Mouse (Mus musculus) neutrophil, adult 5-6 weeks (primary cell): ENCODE measurements around the gene Kcns1. TPM values are rescaled to one million over a fixed set of nuclear protein-coding genes. Genes with fewer than 3 reads are reported as not detected.

Experiments used
- ATAC-seq: fragments of 151-379, 151-347 bp; 2 replicates; pipeline ENCODE4 v1.8.0; 2017; ENCODE audit warnings: mild to moderate bottlenecking, moderate TSS enrichment; ENCODE audit not compliant: insufficient number of reproducible peaks, poor library complexity, low FRiP score, severe bottlenecking; ENCODE audit errors: extremely low read depth
- total RNA-seq: library from RNA; stranded (forward); fragments of 200-1000 nt; gene quantifications from 2 replicates; pipeline ENCODE4 v1.2.3, GENCODE M21; 2017

The Kcns1 gene
- total RNA-seq, 1 experiment from 2014 or later, result not detected

DNA sequence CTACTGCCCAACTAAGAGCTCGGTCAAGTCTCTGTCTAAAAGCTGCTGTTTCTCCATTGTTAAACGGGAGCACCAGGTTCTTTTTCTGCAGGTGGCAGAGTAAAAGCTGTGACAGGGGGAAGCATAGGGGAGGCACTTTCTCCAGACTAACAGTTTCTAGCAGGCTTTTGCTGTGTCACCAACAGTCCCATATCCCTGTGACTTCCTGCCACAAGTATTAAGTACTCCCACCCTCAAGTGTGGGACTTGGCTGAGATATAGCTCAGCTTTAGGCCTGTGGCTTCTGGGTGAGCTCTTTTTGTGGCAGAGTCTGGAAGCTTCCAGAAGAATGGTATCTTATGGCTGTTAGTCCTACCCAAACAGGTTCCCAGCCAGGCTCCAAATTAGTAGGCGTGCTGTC is 4.9 kb upstream of the Kcns1 start:
- ATAC-seq, result no peak

- no peak for ATAC-seq
Measured at GRCm38 (mm10) chr2:164174649-164175395, 3.9 kb upstream of the Kcns1 start.

DNA sequence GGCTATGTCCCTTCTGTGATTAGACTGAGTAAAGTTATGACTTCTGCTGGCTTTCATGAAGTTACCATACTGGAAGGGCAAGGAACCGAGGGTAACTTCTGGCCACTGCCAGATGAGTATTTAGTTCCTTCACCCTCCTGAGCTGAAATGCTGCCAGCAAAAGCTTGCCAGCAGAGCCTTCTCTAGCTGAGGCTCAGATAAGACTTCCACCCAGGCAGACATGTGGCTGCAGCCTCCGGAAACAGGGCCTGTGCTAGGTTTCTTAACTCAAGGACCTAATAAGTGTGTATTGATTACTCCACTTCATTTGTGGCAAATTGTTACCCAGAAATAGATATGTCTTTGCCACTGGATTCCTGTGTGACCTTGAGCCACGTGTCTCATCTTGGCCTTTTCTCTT is 2.5 kb upstream of the Kcns1 start:
- ATAC-seq, result no peak

GRCm38 (mm10) chr2:164170326-164170725 is 587 bp downstream of the Kcns1 start:
- ATAC-seq, result no peak

- no peak for ATAC-seq
Measured at GRCm38 (mm10) chr2:164168571-164168946, 2.4 kb downstream of the Kcns1 start.

- ATAC-seq, result no peak
Measured at GRCm38 (mm10) chr2:164167752-164168570, 3.0 kb downstream of the Kcns1 start.

GRCm38 (mm10) chr2:164164941-164165340 is 6.0 kb downstream of the Kcns1 start:
- ATAC-seq, result no peak

GRCm38 (mm10) chr2:164161515-164162055 is 9.3 kb downstream of the Kcns1 start:
- no peak for ATAC-seq

DNA sequence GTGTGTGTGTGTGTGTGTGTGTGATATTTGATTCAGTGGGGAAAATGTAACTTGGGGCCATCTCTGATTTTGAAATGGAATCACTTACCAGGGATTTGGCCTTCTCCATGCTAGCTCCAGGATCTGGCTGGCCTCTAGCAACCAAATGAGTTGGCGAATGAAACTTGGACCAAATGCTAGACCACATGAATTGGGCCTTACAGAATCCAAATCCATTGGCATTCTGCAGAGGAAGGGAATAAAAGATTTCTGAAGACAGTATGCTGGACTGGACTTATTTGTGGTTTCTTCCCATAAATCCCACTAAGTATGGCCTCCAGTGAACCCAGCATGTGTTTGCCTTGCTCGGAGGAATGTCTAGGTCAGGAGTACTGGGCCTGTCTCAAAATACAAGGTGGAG is 12.1 kb downstream of the Kcns1 start:
- ATAC-seq, result no peak

DNA sequence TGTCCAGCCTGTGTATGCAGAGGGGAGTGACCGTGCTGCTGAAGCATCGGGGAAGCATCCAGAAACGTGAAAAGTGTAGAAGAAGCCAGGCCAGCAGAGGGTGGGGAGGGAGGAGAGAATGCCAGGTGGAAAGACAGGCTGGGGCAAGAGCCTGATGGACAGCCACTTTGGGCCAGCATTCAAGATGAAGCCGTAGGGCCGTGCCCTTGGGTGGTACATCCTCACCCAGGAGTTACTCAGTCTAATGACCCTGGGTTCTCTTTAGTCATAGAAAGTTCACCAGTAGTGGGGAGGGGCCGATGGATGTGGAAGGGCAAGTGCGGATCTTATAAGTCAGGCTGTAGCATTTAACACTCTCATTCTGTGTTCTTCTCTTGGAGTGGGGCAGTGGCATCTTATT is 14.8 kb downstream of the Kcns1 start:
- no peak for ATAC-seq

GRCm38 (mm10) chr2:164154007-164154406 is 16.9 kb downstream of the Kcns1 start:
- ATAC-seq, result no peak

- no peak for ATAC-seq
Measured at GRCm38 (mm10) chr2:164152341-164152740, 18.6 kb downstream of the Kcns1 start.

DNA sequence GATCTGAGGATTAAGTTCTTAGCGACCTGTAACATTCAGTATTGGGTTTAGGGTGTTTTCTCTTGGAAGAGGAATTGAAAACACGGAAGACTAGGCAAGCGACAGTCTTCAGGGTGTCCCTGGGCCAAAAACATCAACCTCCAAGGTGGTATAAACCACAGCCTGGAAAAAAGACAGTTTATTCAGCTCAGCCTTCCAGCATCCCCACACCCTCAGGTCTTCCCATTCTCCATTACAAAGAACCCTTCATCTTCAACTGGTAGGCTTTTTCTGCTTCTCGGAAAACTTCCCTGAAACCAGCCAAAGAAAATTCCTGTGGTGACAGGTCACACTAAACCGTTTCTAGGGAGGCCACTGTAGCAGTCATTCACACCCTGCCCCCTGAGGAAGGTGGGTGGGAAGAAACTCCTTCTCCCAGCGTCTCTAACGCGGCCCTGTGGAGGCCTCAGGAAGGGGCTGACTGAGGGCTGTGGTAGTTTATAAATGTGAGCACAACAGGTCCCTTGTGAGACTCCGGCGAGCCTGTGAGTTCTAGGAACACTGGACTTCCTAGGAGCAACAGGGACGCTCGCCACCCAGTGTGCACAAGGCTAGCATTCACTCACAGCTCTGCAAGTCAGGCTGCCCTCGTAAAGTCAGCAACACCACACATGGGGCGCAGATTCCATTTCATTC is 20.7 kb downstream of the Kcns1 start:
- no peak for ATAC-seq

GRCm38 (mm10) chr2:164146556-164146955 is 24.4 kb downstream of the Kcns1 start:
- ATAC-seq, result no peak

GRCm38 (mm10) chr2:164144541-164144940 is 26.4 kb downstream of the Kcns1 start:
- ATAC-seq, result no peak

DNA sequence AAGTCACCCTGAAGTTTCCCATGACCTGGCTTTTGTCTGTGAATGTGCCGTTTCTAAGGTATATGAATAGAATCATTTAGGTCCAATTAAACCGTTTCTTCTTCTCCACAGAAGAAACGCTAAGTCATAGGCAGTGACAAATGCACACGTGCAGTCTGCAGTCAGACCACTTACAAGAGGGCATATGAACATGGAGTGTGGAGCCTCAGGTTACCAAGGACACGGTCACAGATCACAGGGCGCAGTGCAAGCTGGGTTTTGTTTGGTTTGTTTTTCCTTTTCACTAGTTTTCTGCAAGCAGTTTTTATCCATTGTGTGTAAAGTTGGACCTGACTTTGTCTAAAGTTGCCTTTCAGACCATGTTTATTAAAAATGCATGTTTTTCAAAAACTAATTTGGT is 26.9 kb downstream of the Kcns1 start:
- no peak for ATAC-seq

- ATAC-seq, result no peak
Measured at GRCm38 (mm10) chr2:164142021-164142420, 28.9 kb downstream of the Kcns1 start.

DNA sequence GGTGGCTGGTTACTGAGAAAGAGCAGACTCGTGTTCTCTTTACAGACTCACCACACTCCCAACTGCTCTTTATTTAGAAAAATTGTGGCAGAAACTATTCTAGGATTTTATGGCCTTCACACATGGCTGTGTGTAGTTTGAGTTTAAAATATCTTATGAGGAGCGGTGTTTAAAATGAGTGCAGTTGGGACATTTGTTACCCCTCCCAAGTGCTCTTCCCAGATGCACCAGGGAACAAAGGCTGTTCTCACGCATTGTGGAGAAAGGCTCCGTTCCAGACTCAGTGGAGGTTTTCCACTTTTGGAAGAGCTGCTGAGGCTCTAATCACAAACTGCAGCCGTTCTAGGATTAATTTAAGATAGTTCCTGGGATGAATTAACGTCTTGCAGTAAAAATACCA is 33.2 kb downstream of the Kcns1 start:
- ATAC-seq, result no peak

GRCm38 (mm10) chr2:164136393-164136792 is 34.5 kb downstream of the Kcns1 start:
- no peak for ATAC-seq

DNA sequence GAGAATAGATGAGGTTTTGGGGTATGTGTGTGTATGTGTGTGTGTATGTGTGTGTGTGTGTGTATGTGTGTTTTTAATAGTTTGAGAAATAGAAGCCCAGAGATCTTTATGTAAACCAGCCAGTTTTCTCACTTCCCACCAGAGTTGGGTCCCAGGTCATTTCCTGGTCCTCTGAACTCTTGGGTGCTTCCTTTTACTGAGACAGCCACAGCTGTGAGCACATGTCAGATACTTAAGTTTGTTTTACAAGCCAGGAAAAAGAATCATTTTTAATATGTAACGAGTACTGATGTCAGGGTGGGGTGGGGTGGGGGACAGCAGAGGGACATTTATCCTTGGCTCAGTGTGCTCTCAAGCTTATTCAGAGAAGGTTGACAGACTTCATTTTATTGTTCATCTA is 35.5 kb downstream of the Kcns1 start:
- no peak for ATAC-seq
